Mouse (Mus musculus) urinary bladder, postnatal 10 days (tissue): ENCODE data around the gene Rnf212.
"Not testable (repeated sequence)": the region's sequence is repeated elsewhere in the genome, so short reads cannot be mapped to it uniquely, and the experiment has no call there.

Experiments
- DNase-seq: peaks from one replicate; pipeline ENCODE4 v3.0.0; 2022; ENCODE audit warnings: low spot score

Rnf212 gene

GRCm38 (mm10) chr5:108774630-108775306, at the start of gene Rnf212:
Gene Rnf212 (minus strand): TSS chr5:108774982.
- no peak for DNase-seq

GRCm38 (mm10) chr5:108823276-108823675, 48.5 kb upstream of the Rnf212 start:
- DNase-seq, result no peak

GRCm38 (mm10) chr5:108808750-108809149, 34.0 kb upstream of the Rnf212 start, which contains the start of gene Vmn2r8:
Gene Vmn2r8 (minus strand): TSS chr5:108808850.
- not testable (repeated sequence) for DNase-seq

- DNase-seq, result no peak
Measured at GRCm38 (mm10) chr5:108803646-108804045, 28.9 kb upstream of the Rnf212 start.

GRCm38 (mm10) chr5:108795263-108795662, 20.5 kb upstream of the Rnf212 start, which contains the start of gene Tmed11:
Gene Tmed11 (minus strand): TSS chr5:108795363.
- DNase-seq, result not testable (repeated sequence)

GRCm38 (mm10) chr5:108790385-108790784, 15.6 kb upstream of the Rnf212 start:
- not testable (repeated sequence) for DNase-seq

GRCm38 (mm10) chr5:108760002-108760401, 14.8 kb downstream of the Rnf212 start:
- DNase-seq, result no peak

GRCm38 (mm10) chr5:108758396-108758795, 16.4 kb downstream of the Rnf212 start:
- DNase-seq, result no peak

GRCm38 (mm10) chr5:108751258-108751657, 23.5 kb downstream of the Rnf212 start:
- DNase-seq, result not testable (repeated sequence)

GRCm38 (mm10) chr5:108750328-108751210, 24.2 kb downstream of the Rnf212 start:
- DNase-seq, result no peak

- DNase-seq, result no peak
Measured at GRCm38 (mm10) chr5:108744629-108745028, 30.2 kb downstream of the Rnf212 start.

GRCm38 (mm10) chr5:108743856-108744255, 30.9 kb downstream of the Rnf212 start:
- DNase-seq, result no peak

- no peak for DNase-seq
Measured at GRCm38 (mm10) chr5:108742596-108742995, 32.2 kb downstream of the Rnf212 start.

GRCm38 (mm10) chr5:108741844-108742243, 32.9 kb downstream of the Rnf212 start:
- DNase-seq, result no peak

- DNase-seq, result no peak
Measured at GRCm38 (mm10) chr5:108727425-108727824, 47.4 kb downstream of the Rnf212 start.

- DNase-seq, result no peak
Measured at GRCm38 (mm10) chr5:108726557-108727248, 48.1 kb downstream of the Rnf212 start.

GRCm38 (mm10) chr5:108724006-108724405, 50.8 kb downstream of the Rnf212 start:
- DNase-seq, result no peak

GRCm38 (mm10) chr5:108719761-108720160, 55.0 kb downstream of the Rnf212 start:
- DNase-seq, result no peak

GRCm38 (mm10) chr5:108718051-108718450, 56.7 kb downstream of the Rnf212 start:
- no peak for DNase-seq

- DNase-seq, result no peak
Measured at GRCm38 (mm10) chr5:108715974-108716373, 58.8 kb downstream of the Rnf212 start.

- DNase-seq, result no peak
Measured at GRCm38 (mm10) chr5:108714149-108714548, 60.6 kb downstream of the Rnf212 start.

- DNase-seq, result no peak
Measured at GRCm38 (mm10) chr5:108713691-108714090, 61.1 kb downstream of the Rnf212 start.
